In the genomic region with DNA sequence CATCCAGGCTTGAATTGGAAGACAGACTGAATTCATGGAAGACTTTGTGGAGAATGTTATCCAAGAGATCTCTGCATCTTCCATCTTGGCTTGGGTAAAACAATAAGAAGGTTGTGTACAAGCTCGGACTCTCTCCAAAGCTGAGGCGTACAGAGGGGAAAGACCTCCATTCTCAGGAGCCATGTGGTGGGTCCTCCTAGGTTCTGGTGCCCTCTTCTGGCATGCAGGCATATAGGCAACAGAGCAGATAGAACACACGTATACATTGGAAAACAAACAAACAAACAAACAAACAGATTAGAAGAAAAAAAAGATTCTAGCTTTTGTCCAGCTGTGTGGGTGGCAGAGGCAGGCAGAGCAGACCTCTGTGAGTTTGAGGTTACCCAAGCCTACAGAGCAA, we compare ENCODE assay signal across 8 mouse cellular contexts.
DNase-seq lines count a peak whose midpoint lies in the region; ATAC-seq and TF ChIP-seq lines count a peak whose summit lies in the region.

No protein-coding gene starts in this region.

- H3K9me3 ChIP-seq in E14TG2a.4 (ENCODE audit: low read length), result peaks cover 35% of the 10 kb centered on the region
- H3K9me3 ChIP-seq in hindbrain, embryonic 16.5 days (ENCODE audit: control insufficient read depth, low read length), result no peaks in the 10 kb centered on the region

- H3K4me3 ChIP-seq in E14TG2a.4 (replicated peaks; ENCODE audit: low read length), result no peak overlapping the region
- no peak overlapping the region for H3K4me3 ChIP-seq in hindbrain, embryonic 16.5 days (ENCODE audit: low read length)

- no peaks in the 10 kb centered on the region for H3K27me3 ChIP-seq in E14TG2a.4 (ENCODE audit: insufficient read depth, low read length)
- H3K27me3 ChIP-seq in hindbrain, embryonic 16.5 days (replicated peaks; ENCODE audit: control insufficient read depth, insufficient read depth, low read length), result no peaks in the 10 kb centered on the region

- H3K4me1 ChIP-seq in E14TG2a.4 (replicated peaks; ENCODE audit: low read depth, low read length), result peaks cover 7% of the 10 kb centered on the region; the same call in 1 of the 2 replicates
- no peaks in the 10 kb centered on the region for H3K4me1 ChIP-seq in hindbrain, embryonic 16.5 days (ENCODE audit: control insufficient read depth, insufficient read depth, low read depth, low read length)

- no peak overlapping the region for H3K4me2 ChIP-seq in hindbrain, embryonic 16.5 days (ENCODE audit: low read length)

- H3K27ac ChIP-seq in hindbrain, embryonic 16.5 days (ENCODE audit: low read depth, low read length), result no peak overlapping the region

- TF ChIP-seq CTCF in E14TG2a.4 (conservative IDR thresholded peaks at IDR 0.05; ENCODE audit: low read length), result peak; percentile 65

- peak; percentile 37 for DNase-seq in heart, postnatal 4 days
- DNase-seq in heart, adult 8-10 months (ENCODE audit: low spot score), result no peak
- DNase-seq in embryo, embryonic 10 days (ENCODE audit: low spot score), result peak; percentile 56
- DNase-seq in neural tube, embryonic 10.5 days (ENCODE audit: extremely low spot score, low spot score), result peak; percentile 35
- no peak for DNase-seq in spleen, adult 18-20 months
- no peak for DNase-seq in cerebellum, postnatal 36 days

- ATAC-seq in hindbrain, embryonic 16.5 days, result peak; percentile 95

- 10% methylated on average over 3 of the region's 3 CpGs for WGBS in hindbrain, embryonic 16.5 days

- H3K36me3 ChIP-seq in E14TG2a.4 (ENCODE audit: insufficient read depth, low read length), result peaks cover 7% of the 10 kb centered on the region; the same call in 1 of the 2 replicates
- no peaks in the 10 kb centered on the region for H3K36me3 ChIP-seq in hindbrain, embryonic 16.5 days (ENCODE audit: control insufficient read depth, insufficient read depth, low read length)

- H3K9ac ChIP-seq in hindbrain, embryonic 16.5 days (ENCODE audit: low read depth, low read length), result no peak overlapping the region

Comparison
In these comparisons a context has a peak if more than half of its experiments do, and no peak if none do; other contexts are left out.
1. DNase-seq: peak in heart, postnatal 4 days (single experiment), embryo, embryonic 10 days (single experiment) and neural tube, embryonic 10.5 days (single experiment); none in heart, adult 8-10 months (single experiment), spleen, adult 18-20 months (0 of 2) and cerebellum, postnatal 36 days (0 of 2).